Mouse (Mus musculus): ENCODE measurements around the gene Wrap53.

- TF ChIP-seq EP300 (IDR thresholded peaks at IDR 0.05) = no peak
- TF ChIP-seq CTCF (IDR thresholded peaks at IDR 0.05) = no peak
These were observed 4.0 kb upstream of the Wrap53 start for GRCm38 (mm10) chr11:69584008-69584407.

All from lung, postnatal 0 days (tissue).